Mouse (Mus musculus): ENCODE data around the gene Tfec.

Tfec gene

GRCm38 (mm10) chr6:16794036-16794435 lies 104.2 kb downstream of the Tfec start:
- no peak for DNase-seq (ENCODE audit: low spot score in 2 of 2)

GRCm38 (mm10) chr6:16785166-16785565 lies 113.1 kb downstream of the Tfec start:
- no peak for DNase-seq (ENCODE audit: low spot score in 2 of 2)
